Mouse (Mus musculus): ENCODE measurements around the gene Ano6.

Gene Ano6

DNA sequence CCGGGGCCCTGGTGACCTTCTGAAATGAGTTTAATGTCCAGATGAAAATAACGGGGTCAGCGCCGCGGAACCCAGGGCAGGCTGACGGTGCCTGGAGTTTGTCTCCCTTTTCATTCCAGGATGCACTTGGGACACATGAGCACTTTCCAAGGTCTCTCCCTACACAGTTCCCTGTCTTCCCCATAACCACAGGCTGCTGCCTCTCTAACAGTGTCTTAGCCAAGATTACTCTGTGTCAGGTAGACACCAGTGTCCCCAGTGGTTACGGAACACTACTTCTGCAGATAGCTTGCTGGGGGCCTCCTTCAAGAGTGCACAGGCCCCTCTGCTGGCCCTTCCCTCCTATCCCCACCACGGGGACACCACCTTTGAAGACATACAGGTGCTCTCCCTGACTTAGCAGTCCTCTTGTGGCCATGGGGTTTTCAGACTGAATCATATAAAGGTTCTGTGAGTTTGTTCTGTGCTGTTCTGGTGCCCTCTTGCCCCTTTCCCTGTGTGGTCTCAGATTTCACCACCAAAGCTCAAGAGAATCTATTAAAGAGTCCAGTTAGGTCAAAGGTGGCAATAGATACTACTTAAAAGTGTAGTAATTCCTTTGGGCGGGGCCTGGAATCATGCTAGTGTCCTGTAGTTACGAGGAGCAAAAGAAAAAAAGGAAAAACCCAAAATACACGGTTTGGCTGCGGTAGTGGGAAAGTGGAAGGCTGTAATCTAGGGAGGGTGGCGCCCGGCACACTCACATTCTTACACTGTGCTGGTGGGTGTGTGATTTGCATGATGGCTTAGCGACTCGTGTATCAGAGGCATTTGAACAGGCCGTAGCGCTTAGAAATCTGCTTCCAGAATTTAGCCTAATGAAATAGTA lies 95.5 kb downstream of the Ano6 start:
- no peak for DNase-seq (ENCODE audit: low read depth, low spot score)

DNA sequence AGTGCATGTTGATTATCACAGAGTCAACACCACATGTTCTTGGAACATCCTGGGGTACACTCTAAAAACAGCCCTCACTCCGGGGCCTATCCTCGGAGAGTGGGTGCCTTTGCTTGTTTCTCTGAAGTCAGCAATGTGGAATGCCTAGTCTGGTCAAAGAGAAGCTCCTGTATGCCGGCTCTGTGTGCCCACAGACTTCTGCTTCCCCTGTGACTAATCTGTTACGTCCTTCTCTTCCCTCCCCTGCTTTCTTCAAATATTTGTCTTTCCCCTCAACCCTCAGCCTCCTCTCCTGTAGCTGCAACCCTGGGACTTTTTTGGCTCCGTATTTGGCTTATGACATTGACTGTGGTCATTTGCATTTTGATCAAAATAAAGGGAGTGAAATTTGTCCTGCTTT lies 96.7 kb downstream of the Ano6 start:
- DNase-seq (ENCODE audit: low read depth, low spot score), result no peak

DNA sequence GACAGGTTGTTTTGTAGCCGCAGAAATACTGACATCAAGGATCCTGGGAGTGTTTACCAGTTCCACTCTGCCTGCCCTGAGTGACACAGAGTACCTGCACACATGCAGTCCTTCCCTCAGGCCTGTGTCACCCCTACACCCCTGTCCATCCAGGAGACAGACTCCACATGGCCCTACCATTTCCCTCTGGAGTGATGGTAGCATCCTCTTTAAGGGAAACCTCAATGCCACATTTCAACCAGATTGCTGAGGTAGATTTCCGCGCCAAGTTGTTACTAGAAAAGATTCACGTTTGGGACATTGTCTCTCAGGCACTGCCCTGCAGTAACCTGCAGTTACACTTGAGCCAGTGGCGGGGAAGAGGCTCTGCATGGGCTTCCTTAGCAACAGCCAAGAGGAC lies 97.9 kb downstream of the Ano6 start:
- no peak for DNase-seq (ENCODE audit: low read depth, low spot score)

DNA sequence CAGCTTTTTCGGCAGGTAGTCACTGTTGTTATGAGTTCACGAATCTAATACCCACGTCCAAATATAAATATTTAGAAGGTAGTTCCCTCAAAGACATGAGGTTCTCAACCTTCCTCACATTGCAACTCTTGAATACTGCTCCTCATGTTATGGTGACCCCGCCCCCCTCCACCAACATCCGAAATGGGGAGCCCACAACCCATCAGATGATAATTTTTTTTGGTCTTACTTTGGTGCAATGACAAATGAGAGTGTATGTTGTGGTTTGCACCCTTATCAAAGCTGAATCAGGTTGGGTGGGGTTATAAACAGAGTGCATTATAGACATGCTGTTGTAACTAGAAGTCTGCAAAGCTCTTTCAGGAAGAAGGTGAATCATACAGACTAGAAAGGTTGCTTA lies 99.7 kb downstream of the Ano6 start:
- no peak for DNase-seq (ENCODE audit: low read depth, low spot score)

DNA sequence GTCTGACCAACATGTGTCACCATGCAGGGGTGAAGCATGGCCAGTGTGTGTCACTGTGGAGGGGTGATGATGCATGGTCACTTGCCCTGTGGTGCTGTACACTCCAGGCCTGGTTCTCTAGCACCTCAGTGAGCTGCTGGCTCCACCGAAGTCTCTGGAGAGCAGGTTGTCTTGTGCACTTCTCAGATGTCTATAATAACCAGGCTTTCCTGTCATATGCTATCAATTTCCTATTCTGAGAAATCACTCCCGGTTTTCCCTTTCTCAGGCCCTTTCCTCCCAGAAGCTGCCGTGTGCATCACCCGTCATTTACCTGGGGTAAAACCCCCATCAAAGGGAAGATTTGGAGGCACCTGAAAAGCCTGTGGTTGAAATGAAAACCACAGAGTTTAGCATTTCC lies 101.5 kb downstream of the Ano6 start:
- no peak for DNase-seq (ENCODE audit: low read depth, low spot score)

DNA sequence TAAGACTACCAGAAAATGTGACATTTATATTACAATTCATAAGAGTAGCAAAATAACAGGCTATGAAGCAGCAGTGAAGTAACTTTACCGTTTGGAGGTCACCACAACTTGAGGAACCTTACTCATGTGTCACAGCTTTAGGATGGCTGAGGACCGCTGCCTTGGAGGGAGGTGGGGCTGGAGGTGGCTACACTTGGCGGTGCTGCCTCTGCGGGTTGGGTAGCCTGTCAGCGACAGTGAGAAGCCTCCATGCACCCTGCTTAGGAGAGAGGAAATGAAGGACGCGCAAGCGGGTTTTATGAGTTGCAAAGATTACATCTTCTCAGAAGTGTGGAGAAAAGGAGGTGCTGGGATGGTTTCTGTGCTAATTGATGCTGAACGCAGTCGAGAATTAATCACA lies 102.3 kb downstream of the Ano6 start:
- DNase-seq (ENCODE audit: low read depth, low spot score), result no peak

DNA sequence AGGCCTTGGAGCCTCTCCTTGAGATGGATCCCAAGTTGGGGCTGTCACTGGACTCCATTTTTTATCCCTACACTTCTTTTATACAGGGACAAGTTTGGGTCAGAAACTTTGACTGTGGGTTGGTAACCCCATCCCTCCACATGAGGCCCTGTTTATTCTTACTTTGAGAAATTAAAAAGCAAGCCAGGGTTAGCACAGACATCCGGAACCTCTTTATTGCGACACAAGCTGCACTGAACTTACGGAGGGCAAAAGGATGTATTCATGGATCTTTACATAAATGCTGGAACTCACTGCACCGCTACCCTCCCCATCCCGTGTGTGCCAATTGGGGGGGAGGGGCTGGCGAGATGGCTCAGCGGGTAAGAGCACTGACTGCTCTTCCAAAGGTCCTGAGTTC lies 105.1 kb downstream of the Ano6 start:
- no peak for DNase-seq (ENCODE audit: low read depth, low spot score)

DNA sequence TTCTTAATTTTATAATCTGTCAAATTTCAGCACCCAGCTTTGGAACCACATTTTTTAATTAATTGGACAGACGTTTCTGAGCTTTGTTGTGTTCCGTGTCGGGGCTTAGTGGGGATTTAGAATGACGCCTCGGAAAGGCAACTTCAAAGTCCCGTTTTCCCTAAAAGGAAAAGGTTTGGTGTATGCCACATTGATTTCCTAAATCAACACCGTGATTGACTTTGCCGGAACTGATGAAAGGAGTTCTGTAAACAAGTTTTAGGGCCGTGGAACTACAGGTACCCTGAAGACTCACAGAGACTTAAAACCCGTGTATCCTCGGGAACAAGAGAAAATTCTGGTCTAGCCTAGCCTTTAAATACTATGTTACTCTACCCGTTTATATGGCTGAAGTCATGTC lies 107.0 kb downstream of the Ano6 start:
- no peak for DNase-seq (ENCODE audit: low read depth, low spot score)

DNA sequence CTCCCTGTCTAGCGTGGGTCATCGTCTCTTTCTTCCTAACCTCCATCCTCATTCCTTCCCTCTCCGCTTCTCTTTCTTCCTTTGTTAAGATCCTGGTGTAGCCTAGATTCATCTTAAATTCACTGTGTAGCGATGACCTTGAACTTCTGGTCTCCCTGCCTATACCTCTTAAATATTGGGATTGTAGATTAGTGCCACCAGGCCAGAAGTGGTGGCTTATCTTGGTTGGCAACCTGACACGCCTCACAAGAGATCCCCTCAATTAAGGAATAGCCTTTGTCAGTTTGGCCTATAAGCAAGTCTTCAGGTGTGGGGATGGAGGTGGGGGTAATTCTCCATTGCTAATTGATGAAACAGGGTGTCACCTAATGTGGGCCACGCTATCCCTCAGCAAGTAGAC lies 107.8 kb downstream of the Ano6 start:
- DNase-seq (ENCODE audit: low read depth, low spot score), result no peak

DNA sequence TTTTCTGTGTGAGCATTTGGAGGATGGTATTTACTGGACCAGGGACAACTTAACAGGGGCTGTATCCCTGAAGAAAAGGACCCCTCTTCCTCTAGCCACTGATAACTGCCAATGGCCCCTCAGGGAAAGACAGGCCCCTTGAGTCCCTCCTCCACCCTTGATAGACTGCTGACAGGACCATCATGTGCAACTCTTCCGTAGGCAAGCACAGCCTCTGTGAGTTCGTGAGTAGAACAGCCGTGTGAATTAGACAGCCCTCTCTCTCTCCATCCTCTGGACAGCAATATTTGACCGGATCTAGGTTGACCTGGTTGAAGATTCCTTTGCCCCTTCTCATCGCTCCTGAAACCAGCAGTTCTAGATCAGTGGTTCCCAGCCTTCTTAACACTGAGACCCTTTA lies 111.8 kb downstream of the Ano6 start:
- no peak for DNase-seq (ENCODE audit: low read depth, low spot score)

DNA sequence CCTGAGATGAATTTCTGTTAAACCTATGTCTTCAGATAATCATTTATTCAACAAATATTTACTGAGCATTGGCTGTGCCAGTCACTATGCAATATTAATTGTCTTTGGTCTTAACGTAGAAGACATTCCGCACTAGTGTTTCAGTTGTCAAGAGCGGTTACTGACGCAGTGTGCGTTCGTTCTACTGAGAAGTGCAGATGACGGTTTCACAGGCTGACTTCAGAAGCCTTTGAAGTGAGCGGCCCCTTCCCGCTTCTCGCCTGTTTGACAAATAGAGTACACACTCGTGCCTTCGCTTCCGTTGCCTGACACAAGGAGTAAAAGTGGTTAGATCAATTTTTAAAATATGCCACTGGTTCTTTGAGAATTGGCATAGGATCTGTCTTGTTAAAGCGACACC lies 113.6 kb downstream of the Ano6 start:
- DNase-seq (ENCODE audit: low read depth, low spot score), result no peak

DNA sequence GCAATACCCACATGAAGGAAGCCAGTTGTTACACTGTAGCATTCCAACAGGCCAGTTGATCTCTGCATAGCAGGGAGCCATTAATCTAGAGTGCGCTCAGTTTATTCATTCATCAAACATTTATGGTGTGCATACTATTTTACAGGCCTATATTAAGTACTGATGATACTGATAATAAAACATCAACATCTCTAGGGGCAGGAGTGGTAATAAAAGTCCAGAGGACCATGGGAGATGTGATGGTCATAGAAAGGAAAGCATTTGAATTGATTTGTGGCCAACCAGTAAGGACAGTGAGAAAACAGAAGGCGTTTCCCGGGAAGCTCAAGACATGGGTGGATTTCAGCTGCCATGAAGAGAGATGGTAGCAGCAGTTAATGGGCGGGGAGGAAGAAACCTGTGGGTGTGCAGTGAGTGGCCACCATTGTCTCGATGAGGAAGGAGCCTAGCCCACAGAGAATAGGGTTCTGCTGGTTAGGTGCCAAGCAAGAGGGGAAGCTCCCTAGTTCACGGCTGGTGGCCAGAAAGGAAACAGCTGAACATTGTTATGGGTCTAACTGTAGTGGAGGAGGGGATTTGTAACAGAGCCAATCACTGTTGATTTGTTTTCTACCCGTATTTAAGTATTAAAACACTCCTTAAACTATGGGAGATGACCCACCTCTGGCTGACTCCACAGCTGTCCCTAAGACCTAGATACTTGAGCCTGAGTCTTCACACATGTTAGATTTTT lies 115.5 kb downstream of the Ano6 start:
- DNase-seq (ENCODE audit: low read depth, low spot score), result no peak

DNA sequence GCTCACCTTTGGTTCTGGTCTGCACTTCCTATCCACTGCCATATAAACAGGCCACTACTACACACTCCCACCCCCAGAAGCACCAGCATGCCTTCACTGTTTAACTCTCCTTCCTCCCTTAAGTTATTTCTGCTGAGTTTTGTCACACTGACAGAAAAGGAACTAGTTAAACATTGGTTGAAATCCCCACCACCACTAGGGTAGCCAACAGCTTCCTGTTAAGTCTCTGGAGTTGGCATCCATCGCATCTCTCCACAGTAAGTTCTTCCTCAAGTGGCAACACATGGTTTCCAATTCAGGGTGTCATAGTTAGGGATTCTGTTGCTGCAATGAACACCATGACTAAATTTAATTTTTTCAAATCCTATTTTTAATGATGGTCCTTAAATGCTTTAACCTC lies 116.2 kb downstream of the Ano6 start:
- no peak for DNase-seq (ENCODE audit: low read depth, low spot score)

DNA sequence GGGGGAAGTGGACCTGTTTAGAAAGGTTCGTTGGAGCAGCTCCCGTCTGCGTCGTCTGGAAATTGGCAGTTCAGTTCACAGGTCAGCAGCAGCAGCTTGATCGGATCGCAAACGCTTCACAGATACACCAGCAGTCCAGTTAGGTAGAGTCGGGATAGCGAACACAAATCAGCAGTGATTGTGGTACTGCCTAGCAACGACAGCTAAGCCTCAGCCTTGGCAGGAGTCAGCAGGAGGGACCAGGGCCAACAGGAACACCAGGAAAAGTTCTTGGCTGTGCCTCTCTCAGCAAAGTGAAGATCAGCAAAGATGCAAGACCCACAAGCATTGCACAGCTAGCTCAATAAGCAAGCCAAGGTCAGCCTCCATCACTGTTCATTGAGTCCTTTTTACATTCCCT lies 116.7 kb downstream of the Ano6 start:
- no peak for DNase-seq (ENCODE audit: low read depth, low spot score)

DNA sequence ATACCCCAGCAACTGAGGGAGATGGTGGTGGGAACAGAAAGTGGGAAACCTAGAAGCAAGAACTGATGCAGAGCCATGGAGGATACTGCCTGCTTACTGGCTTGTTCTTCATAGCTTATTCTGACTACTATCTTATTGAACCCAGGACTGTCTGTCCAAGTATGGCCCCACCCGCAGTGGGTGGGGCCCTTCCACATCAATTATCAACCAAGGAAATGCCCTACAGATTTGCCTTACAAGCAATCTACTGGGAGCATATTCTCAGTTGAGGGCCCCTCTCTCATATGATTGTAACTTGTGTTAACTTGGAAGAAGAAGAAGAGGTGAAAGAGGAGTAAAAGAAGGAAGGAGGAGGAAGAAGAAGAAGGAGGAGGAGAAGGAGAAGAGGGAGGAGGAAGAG lies 117.3 kb downstream of the Ano6 start:
- DNase-seq (ENCODE audit: low read depth, low spot score), result no peak

DNA sequence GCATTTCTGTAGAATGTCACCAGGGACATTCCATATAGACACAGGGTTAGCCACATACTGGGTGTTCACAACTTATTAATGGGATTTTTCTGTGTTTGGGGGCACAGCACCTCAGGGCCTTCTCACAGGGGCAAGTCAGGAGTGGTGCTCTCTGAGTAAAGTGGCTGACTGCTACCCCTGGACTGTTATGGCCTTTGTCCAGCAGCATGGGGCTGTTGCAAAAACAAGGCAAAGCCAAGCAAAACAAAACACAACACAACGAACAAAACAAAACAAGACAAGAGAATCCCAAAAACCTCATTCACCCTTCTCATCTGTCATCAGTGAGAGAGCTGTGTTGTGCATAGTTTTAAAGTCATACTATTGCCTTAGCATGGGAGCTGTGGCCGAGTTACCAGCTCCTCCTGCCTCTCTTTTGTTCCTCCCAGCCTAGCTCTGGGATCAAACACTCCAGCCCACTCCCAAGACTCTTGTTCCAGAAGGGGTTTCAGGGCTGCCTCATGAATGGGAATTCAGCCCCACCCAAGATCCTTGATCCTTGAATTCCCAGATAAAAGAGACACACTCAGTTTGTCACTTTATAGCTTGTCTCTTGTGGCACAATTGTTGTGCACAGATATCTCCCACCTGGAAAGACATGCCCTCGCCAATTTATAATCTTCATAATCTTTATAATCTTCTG lies 119.6 kb downstream of the Ano6 start:
- DNase-seq (ENCODE audit: low read depth, low spot score), result no peak

DNA sequence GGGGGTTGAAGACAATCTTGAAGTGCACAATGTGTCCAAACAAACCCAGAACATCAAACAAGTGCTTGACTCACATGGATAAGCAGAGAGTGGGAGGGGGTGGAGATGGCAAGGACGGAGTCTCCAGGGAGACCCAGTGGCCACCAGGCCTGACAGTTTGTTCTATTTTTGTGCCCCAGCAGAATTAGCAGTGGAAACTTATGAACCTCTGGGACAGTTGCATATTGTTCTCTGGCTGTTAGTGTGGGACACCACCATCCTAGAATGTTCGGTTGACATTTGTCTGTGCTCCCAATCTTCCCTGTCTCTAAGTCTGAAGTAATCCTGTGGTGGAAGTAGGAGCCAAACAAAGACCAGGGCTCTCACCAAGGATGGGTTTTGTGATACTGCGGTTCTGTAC lies 124.3 kb downstream of the Ano6 start:
- no peak for DNase-seq (ENCODE audit: low read depth, low spot score)

DNA sequence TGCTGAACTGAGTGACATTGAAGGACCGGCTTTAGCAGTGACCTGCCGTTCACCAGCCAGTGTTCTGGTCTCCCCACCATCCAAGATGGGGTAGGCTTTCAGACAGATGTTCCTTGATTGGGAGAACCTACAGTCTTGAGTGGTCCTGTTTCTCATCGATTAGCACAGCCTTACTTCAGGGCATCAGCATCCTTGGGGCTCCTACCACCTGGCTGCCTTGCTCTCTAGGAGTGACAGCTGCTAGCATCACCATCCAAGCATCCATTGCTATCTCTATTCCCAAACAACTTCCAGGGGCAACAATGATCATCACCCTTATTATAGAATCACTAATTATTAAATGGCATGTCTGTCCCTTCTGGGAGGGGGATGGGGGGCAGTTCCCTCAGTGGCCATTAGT lies 124.8 kb downstream of the Ano6 start:
- DNase-seq (ENCODE audit: low read depth, low spot score), result no peak

DNA sequence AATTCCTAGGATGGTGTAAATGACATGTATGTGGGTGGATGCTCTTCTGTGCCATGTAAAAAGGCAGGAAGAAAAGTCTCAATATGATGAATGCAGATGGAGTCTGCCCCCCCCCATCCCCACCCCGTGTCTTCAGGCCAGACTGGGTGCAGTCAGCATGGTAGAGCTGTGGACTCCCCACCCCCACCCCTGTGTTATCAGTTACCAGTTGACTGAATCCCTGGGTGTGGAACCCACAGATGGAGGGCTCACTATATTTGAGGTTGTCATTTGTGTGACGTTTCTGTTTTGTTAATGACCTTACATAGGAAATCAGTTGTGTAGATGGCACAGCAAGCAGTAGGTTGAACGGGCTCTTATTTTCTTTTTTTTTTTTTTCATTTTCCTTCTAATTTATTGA lies 126.7 kb downstream of the Ano6 start:
- DNase-seq (ENCODE audit: low read depth, low spot score), result no peak

DNA sequence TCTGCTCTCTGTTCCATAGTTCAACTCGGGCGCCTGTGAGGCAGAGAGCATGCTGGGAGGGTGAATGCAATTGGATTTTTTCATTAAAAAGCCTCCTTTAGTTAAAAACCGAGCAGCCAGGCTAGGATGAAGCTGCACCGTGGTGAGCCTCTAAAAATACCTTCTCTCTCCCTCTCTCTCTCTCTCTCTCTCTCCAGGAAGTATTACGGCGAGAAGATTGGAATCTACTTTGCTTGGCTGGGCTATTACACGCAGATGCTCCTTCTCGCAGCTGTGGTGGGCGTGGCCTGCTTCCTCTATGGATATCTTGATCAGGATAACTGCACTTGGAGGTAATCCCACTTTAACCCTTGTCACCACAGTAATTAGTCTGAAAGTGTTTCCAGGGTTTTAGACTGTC lies 129.4 kb downstream of the Ano6 start:
- DNase-seq (ENCODE audit: low read depth, low spot score), result no peak

DNA sequence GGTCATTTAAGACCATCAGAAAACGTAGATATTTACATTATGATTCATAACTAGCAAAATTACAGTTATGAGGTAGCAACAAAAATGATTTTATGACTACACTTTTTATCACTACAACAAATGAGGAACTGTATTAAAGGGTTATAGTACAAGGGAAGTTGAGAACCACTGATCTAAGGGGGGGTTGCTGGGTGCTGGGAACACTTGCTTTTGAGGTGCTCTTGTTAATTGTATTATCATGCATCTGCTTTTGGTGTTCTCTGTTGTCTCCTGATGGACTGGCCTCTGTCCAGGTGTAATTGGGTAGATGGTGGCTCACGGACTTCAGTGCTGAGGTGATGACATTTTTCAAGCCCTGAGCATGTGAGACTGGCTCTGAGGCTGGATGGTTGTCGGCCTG lies 130.4 kb downstream of the Ano6 start:
- no peak for DNase-seq (ENCODE audit: low read depth, low spot score)

DNA sequence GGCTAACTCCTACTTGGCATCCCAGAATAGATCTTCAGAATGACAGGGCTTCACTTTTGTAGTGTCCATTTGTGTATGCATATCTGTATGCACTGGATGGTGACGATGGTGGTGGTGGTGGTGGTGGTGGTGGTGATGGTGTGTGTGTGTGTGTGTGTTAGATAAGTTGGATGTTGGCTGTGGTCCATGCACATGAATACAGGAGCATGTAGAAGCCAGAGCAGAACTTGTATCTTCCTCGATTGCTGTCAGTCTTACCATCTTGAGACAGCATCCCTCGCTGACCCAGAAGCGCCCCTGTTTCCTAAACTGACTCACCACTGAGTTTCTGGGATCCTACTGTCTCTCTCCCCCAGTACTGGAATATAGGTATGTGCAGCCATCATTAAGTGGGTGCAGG lies 131.0 kb downstream of the Ano6 start:
- no peak for DNase-seq (ENCODE audit: low read depth, low spot score)

DNA sequence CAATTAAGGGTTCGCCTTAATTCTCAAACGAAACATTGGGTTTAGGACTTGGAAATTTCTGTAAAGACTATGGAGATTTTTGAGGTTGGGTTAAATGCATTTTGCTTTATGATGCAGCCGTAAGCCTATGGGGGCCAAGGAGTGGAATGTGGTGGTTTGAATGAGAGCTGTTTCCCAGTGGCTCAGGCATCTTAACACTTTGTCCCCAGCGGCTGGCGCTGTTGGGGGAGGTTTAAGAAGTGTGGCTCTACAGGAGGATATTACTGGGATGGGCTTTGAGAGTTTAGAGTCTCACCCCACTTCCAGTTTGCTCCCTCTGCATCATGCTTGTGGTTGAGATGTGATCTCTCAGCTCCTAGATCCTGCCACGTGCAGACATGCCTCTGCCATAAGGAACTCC lies 131.9 kb downstream of the Ano6 start:
- no peak for DNase-seq (ENCODE audit: low read depth, low spot score)
